Mouse (Mus musculus) thymus, postnatal 10 days (tissue): ENCODE results near the gene Mamstr.
A peak's percentile ranks its signal among the peaks of the same experiment; 100 is the strongest.
"Not testable (repeated sequence)": the region's sequence is repeated elsewhere in the genome, so short reads cannot be mapped to it uniquely, and the experiment has no call there.

ENCODE experiments used
- DNase-seq, 2 experiments: peaks; one replicate each; pipeline ENCODE4 v3.0.0; 2021; ENCODE audit warnings: low spot score in 2 of 2

Mamstr gene

DNA sequence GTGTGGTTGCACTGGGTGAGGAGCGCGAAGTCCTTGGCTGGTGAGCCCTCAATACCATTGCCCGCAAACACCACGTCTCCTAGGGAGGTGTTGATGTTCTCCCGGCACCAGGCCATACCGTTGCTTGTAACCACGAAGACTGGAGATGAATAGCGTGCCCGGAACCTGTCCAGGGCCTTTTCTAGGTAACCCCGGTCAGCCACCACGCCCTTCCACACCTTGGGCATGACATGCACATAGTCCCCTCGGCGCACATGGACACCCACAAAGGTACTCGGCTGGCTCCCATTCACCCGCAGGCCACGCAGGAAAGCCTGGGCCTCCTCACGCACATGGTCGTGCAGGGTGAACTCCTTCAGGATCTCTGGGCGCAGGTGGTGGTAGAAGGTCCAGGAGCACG, 10.7 kb downstream of the Mamstr start:
- not testable (repeated sequence) for DNase-seq

DNA sequence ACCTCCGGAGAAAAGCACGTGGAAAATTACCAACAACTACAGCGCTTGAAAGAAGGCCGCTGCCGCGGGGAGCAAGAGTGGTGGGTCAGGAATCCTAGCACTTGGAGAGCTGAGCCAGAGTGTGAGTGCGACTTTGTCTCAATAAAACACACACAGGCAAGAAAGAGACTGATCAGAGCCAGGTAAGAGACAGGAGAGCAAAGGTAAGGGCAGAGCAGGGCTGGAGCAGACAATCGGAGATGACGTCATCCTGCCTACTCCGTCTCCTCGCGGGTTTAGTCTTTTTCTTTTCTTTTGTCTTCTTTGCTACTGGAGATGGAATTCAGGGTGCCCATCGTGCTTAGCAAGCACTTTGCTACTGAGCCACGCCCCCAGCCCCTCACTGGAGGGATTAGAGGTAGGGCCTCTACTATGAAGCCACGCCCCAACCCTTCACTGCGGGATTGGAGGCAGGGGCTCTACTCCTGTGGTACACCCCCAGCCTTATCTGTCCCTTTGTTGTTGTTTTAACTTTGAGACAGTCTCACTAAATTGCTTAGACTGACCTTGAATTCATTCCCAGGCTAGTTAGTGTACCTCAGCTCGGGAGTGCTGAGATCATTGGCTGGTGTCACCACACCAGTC, 14.8 kb downstream of the Mamstr start:
- no peak for DNase-seq

DNA sequence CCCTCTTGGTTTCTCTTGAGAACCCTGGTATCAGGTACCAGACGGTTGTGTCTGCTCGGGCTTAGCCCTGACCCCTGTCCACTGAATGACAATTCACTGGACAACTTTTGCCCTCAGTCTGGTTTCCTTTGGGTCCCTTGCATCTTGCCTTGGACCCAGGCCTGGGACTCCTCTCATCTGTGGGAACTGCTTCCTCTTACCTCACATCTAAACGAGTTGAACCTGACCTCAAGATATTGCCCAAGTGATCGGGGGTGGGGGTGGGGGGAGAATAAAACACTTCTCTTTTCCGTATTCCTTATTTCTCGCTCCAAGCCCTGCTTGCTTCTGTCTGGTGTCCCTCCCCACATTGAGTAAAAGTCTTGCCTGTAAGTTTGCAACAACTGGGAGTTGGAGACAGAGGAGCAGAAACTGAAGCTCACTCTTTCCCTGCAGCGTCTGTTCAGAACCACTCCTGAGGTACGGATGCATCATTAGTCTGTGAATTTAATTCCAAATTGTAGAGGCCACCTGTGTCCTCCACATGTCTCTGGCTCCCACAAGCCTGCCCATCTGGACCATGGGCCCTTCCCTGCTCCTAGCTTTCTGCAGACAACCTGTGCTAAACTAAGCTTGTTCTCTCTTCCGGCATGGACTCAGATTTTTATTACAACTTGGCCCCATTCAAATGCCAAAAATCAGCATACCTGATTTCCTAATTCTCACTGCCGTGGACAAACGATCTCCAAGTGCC, 21.1 kb downstream of the Mamstr start:
- no peak for DNase-seq

DNA sequence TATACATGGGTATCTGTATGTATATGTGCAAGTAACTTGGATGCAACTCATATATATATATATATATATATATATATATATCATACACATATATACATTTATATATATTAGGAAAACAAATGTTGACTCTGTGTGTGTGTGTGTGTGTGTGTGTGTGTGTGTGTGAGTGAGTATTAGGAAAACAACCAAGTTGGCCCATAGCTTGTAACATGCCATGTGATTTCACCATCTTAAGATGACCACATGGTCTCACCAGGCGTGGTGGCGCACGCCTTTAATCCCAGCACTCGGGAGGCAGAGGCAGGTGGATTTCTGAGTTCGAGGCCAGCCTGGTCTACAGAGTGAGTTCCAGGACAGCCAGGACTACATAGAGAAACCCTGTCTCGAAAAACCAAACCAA, 21.9 kb downstream of the Mamstr start:
- not testable (repeated sequence) for DNase-seq

DNA sequence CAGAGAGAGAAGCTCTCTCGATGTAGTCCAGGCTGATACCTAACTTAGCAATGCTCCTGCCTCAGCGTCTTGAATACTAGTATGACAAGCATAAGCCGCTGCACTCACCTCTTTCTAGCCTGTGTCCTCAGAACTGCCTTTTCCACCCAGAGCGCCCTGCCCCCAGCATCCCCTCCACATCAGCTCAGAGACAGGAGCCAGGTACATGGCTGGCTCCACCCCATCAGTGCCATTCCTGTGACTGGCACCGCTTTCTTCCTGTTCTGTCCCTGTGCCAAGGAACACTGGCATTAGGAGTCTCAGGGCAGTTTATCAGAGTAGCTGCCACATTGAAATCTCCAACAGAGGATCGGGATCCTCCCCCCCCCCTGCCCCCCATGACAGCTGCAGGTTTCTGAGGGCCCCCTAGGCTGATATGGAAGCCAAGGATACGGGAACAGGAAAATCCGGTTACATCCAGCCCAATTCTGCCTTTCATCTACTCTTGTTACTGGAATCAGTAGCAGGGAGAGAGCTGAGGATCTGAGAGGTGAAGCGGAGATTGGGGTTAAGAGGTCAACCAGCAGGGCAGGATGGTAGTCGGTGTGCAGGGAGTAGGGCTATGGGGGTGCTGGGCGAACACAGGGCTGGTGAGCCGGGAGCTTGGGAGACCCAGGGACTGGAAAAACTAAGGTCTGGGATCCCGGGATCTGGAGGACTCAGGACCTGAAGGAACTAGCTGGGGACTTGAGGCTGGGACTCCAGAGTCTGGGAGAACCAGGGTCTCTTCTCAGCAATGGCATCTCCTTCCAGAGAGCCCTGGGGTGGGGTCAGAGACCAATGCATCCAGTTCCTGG, 25.7 kb downstream of the Mamstr start:
- no peak for DNase-seq

DNA sequence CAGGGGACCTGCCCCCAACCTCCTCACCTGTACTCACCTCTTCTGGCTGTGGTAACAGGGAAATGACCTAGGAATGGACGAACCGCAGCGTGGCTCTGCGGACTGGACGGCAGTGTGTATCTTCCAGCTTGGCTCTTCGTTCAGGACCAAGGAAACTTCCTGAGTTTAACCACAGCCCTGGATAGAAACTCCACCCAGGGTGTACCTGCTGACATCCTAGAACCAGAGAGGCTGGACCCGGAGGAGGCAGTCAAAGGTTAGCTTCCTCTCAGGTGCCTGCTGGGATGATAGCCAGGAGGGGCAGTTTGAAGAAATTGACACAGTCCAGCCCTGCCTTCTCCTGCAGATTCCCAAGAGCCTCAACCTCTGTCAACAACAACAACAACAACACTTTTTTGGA, 26.4 kb downstream of the Mamstr start, which contains the start of gene Fut2:
Gene Fut2 (minus strand): TSS at position 234 of the 400 bp plus-strand sequence.
- no peak for DNase-seq

DNA sequence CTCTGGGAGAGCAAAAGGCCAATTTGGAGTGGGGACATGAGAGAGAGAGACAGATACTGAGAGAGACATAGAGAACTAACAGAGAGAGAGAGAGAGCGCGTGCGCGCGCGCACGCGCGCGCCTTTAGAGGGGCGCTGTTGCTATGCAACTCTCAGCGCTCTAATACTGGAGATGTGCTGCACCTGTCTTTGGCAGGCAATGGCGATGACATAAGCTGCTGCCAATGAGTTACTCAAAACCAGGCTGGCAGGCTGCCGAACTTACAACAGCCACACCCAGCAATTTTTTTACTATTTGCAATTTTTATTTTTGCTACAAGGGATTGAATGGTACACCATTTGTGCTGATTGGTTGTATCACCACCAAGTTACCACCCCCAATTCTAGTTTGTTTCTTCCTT, 28.0 kb downstream of the Mamstr start:
- no peak for DNase-seq

DNA sequence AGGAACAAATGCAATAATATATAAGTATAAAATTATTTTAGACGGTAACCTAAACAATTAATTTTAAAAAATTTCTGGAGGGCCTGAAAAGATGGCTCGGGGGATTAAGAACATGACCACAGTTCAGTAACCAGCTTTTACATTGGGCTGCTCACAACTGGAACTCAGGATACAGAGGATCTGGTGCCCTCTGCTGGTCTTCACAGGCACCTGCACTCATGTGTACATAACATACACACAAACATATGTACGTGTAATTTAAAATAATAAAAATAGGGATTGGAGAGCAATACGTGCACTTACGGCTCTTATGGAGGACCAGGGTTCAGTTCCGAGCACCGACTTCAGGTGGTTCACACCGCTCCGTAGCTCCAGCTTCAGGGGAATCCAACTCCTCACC, 29.1 kb downstream of the Mamstr start:
- DNase-seq = no peak

DNA sequence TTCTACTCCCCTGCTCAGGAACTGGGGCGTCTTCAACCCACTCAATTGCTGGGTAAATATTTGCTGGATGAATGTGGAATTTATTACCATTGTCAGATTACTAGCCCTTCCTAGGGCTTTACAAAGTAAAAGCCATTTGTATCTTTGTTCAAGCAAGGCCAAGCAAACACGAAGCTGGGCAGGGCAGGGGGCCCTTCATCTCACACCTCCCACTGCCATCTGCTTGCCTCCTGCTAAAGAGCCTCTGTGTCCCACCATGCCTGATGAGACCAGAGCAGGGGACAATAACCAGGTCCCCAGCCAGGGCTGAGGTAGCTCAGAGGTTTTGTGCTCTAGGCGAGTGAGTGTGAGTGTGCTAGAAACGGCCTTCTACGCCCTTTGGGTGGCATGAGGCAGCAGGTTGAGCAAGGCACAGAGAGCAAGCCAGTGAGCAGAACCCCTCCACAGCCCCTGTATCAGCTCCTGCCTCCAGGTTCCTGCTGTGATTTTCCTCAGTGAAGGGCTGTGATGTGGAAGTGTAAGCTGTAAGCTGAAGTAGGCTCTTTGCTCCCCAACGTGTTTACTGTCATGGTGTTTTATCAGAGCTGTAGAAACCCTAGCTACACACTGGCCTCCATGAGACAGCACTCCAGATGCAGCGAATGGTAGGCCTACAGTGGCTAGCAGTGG, 38.0 kb downstream of the Mamstr start:
- no peak for DNase-seq

DNA sequence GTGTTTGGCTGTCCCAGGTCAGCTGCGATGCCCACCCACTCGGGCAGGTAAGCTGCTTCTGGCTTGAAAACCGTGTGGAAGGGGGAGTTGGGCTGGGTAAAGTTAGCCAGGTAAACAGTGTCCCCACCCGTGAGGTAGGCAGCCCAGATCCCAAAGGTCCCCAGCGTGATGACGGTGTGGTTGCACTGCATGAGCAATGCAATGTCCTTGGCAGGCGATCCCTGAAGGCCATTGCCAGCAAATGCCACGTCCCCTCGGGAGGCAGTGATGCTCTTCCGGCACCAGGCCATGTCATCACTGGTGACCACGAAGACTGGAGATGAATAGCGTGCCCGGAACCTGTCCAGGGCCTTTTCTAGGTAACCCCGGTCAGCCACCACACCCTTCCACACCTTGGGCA, 38.7 kb downstream of the Mamstr start:
- no peak for DNase-seq

DNA sequence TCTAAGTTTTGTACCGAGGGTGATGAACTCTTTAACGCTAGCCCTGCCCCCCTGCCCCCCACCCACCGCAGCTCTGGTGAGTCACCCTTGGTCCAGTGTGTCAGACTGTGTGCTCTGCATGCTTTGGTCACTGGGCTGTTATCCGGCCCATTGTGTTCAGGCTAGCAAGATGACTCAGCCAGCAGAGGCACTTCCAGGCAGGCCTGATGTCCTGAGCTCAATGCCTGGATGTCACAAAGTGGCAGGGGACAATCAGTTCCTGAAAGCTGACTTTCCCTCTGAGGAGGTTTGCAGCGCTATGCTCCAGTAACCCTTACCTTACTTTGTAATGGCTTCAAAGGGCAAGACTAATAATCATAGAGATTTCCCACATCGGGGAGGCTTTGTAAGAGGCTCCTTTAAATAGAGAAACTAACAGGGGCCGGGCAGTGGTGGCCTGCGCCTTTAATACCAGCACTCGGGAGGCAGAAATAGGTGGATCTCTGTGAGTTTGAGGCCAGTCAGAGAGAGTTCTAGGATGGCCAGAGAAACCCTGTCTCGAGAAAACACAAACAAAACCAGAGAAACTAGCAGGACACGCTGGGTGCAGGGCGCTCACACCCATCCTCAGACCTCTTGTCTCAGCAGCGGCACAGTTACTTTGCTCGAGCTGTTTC, 40.3 kb downstream of the Mamstr start:
- no peak for DNase-seq

DNA sequence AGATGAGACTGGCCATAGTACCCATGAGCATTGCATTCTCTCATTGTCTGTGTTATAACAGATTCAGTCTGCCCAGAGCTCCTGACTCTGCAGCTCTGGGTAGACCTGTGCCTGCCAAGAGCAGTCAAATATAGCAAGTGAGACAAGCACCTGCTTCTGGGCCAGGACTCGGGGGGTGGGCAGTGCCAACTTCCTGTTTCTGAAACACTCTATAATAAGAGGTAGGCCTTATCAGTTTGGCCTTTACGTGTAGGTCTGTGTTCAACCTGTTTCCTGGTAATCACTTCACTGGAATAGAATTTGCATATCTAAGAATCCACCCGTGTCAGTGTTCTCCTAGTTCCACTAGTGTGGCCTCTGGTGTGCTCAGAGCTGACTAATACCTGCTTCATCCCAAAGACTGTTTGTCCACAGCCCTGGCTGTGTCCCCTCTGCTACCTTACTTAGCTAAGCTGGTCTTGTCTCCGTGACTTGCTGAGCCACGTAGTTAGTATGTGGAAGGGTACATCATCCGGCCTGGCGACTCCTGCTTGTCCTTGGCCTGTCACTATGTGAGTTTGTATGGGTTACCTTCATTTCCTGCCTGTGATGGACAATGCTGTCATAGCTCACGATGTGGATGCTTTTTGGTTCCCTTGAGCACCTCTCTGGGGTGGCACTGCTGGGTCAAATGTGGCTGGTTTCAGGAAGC, 41.4 kb downstream of the Mamstr start:
- DNase-seq = no peak

DNA sequence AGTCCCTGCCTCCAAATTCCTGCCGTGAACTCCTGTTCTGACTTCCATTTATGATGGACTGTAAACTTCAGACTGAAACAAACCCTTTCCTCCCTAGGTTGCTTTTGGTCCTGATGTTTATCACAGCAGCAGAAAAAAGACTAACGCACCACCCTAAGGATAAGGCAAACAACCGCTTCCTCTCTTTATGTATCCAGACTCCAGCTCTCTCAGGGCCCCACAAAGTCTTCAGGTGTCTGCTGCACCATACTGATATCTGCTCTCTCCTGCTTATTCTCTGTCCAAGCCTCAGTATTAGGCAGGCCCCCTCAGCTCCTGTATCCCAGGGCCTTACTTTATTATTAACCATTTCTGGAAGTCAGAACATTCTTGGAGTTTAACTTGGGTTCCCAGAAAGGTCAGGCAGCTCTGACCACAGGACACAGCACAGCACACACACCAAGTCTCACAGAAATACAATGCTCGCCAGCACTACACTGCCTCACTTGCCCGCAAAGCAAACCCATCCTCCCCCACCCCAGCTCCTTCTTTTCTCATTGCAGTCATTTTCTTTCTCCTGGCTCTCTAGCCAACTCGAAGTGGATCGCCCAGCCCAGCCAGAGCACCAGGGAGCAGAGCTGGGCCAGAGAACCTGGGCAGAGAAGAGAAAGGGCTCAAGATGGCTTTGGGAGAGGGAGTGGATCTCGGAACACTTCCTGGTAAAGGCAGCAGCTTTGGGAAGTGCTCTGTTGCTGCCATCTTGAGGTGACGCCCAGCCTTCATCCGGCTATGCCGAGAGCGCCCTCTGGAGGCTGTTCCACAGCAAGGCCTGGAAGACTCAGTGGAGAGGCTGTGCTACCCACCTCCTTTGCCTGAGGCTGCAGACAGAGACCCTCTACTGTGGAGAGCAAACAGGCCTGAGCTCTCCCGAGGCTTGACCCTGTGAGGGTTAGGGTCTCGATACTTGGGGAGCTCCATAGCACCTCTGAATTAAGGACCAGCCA, 42.7 kb downstream of the Mamstr start:
- peak; percentile 78 to 93 for DNase-seq

DNA sequence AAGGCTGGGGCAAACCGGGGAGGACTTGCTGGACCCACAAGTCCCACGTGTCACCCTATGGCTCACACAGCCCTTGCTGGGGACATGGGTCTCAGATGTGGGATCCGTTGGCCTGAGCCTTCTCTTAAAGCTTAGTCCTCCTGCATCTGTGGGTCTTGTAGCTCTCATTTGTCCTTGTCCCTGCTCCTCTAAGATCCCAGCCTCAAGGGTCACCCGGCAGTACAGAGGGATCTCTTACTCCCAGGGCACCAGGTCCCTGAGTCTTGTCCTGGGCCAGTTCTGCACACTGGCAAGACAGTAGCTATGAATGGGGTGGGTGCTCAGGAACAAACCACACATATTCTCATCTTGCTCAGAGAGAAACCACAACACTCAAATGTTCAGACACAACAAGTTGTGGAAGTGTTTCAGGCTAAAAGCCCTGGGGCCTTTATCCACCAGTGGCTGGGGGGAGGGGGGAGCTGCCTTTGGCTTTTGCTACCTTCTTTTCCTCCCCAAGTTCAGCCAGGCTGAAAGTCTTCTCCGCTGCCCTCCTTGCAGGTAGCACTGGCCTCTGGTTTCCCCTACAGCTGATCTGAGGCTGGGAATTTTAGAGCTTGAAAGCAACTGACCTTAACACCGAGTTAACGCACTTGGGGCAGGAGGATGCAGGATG, 43.7 kb downstream of the Mamstr start, which contains the start of gene Ntn5:
Gene Ntn5 (plus strand): TSS at position 627 of the 655 bp plus-strand sequence.
- peak in 1 of 2 experiments; percentile 13 for DNase-seq

DNA sequence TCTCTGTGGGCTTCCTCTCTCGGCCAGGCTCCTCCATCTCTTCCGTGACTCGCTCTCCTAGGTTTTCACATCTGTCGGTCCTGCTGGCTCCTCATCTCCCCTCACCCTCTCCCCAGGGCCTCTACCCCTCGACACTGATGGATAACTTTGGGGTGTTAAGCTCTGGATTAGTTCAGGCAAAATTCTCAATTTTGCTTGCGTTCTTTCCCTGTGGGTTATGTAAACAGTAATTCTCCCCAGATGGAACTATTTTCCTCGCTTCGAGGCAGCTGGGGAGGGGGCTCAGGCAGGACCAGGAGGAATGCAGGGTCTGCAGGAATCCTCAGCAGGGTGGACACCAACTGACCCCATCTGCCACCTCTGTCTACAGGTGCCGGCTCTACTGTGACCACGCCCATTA, 46.0 kb downstream of the Mamstr start:
- no peak for DNase-seq

DNA sequence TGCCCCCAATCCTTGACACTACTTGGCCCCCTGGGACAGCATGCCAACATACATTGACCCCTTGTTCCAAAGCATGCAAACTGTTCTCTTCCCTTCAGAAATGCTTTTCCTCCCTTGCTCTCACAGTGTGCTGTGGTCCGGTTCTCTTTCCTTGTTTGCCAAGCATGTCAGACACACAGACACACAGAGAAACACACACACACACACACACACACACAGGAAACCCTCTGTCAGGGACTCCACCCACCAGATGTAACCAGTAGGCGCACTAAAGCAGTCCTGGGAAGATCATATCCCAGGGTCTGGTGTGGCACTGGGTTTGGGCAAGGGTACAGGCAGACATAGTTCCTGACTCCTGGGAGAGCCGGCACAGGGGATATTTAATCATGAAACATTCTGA, 47.1 kb downstream of the Mamstr start:
- no peak for DNase-seq

DNA sequence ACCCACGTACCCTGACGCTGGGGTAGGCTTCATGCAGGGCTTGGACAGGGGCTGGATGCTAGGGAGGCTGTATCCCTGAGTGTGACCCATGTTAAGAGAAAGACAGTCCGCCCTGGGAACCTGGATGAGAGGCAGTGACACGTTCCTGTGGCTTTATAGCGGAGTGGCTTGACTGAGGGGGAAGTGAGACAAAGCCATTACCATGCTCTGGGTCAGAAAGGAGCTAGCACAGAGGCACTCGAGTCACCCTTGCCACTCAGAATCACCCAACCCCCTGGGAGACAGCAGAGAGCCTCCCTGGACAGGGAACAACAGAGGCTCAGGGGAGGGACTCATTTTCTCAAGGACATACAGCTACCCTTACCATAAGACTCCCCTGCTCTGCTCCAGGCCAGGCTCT, 49.3 kb downstream of the Mamstr start:
- no peak for DNase-seq

DNA sequence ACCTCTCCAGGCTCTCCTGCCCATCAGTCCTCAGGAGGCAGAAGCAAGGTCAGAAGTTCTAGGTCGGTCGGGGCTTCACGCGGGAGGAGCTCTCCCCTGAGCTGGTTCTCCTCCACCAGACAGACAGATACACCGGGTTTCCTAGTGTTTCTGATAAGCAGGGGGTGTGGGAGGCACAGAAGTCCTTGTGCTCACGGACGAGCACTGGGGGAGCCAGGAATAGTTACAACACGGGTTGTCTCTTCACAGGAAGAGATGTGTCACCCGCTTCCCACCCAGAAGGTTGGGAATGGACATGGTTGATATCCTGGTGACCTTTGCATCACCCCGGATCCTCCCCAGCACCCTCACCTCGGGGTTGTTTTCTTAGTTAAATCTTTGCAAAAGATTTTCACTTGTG, 50.0 kb downstream of the Mamstr start:
- no peak for DNase-seq

DNA sequence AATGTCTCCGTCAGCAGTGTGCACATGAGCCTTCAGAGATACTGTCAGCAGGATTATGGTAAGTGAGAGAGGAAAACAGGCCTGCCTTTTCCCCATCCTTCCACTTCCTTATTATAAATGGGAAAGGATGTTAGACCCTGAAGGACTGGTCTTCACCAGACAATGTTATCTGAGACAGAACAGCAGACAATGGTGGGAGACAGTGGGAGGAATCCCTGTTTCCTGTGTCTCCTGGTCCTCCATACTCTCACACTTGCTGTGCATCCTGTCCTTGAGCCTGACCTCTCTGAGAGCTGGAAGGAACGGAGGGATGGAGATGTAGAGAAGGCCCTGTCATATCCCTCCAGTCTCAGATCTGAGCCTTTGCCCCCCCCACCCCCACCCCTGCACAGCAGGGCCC, 52.6 kb downstream of the Mamstr start:
- no peak for DNase-seq
